Mouse (Mus musculus) G1E (cell line): ENCODE results near the gene Ascc1.

ENCODE experiments used
- CTCF ChIP-seq: IDR thresholded peaks from 2 replicates; pipeline ENCODE4 v1.5.1; 2012; ENCODE audit warnings: low read depth, low read length, inconsistent platforms, mixed read lengths
- GATA1 ChIP-seq: IDR thresholded peaks from 2 replicates; pipeline ENCODE4 v1.6.1; 2012; ENCODE audit warnings: borderline replicate concordance, low read length, inconsistent platforms, mixed read lengths

DNA sequence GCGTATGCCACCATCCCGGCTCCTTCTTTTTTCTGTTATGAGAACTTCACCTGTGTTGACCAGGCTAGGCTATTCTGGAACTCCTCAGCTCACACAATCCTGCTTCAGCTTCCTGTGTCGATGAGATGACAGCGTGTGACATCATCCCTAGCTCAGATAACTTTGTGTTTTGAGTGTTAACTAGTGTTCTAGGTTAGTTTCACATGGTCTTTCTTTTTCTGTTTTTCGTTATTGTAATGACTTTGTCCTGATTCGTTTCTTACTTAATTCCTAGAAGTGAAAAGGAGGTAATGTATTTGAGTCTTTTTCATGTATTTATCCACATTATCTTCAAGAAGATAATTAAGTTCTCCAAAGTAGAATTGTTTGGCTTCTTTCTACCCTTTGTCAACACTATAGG is 13.6 kb downstream of the Ascc1 start:
- TF ChIP-seq GATA1 (no peak), CTCF (no peak)
